Mouse (Mus musculus): ENCODE data around the gene Vmn2r86.
"Not testable (repeated sequence)": the region's sequence is repeated elsewhere in the genome, so short reads cannot be mapped to it uniquely, and the experiment has no call there.

Vmn2r86 gene

GRCm38 (mm10) chr10:130455950-130456349 lies at the start of gene Vmn2r86:
Gene Vmn2r86, minus strand, starts transcription at chr10:130456050.
- not testable (repeated sequence) for DNase-seq (ENCODE audit: low read depth, low spot score)

- DNase-seq (ENCODE audit: low read depth, low spot score): no peak
Measured at GRCm38 (mm10) chr10:130497296-130497695, 41.4 kb upstream of the Vmn2r86 start, which contains the start of gene Vmn2r87. Gene Vmn2r87, minus strand, starts transcription at chr10:130497396.

- DNase-seq (ENCODE audit: low read depth, low spot score): no peak
Measured at GRCm38 (mm10) chr10:130470311-130470760, 14.5 kb upstream of the Vmn2r86 start.

- DNase-seq (ENCODE audit: low read depth, low spot score): no peak
Measured at GRCm38 (mm10) chr10:130444776-130445175, 11.1 kb downstream of the Vmn2r86 start.

- not testable (repeated sequence) for DNase-seq (ENCODE audit: low read depth, low spot score)
Measured at GRCm38 (mm10) chr10:130434185-130434898, 21.5 kb downstream of the Vmn2r86 start.

- not testable (repeated sequence) for DNase-seq (ENCODE audit: low read depth, low spot score)
Measured at GRCm38 (mm10) chr10:130429603-130430002, 26.2 kb downstream of the Vmn2r86 start, which contains the start of gene Vmn2r85. Gene Vmn2r85, minus strand, starts transcription at chr10:130429703.

GRCm38 (mm10) chr10:130422368-130422767 lies 33.5 kb downstream of the Vmn2r86 start:
- DNase-seq (ENCODE audit: low read depth, low spot score): not testable (repeated sequence)

- DNase-seq (ENCODE audit: low read depth, low spot score): no peak
Measured at GRCm38 (mm10) chr10:130420401-130420800, 35.4 kb downstream of the Vmn2r86 start.

GRCm38 (mm10) chr10:130419954-130420353 lies 35.9 kb downstream of the Vmn2r86 start:
- not testable (repeated sequence) for DNase-seq (ENCODE audit: low read depth, low spot score)

GRCm38 (mm10) chr10:130416352-130416751 lies 39.5 kb downstream of the Vmn2r86 start:
- DNase-seq (ENCODE audit: low read depth, low spot score): not testable (repeated sequence)

- not testable (repeated sequence) for DNase-seq (ENCODE audit: low read depth, low spot score)
Measured at GRCm38 (mm10) chr10:130412167-130412698, 43.6 kb downstream of the Vmn2r86 start.

- no peak for DNase-seq (ENCODE audit: low read depth, low spot score)
Measured at GRCm38 (mm10) chr10:130394232-130394631, 61.6 kb downstream of the Vmn2r86 start, which contains the start of gene Vmn2r84. Gene Vmn2r84, minus strand, starts transcription at chr10:130394332.

Measured in A20 (cell line).